Mouse (Mus musculus) heart, embryonic 16.5 days (tissue): ENCODE measurements around the gene Rnf213. TPM values are rescaled to one million over a fixed set of nuclear protein-coding genes. Genes with fewer than 3 reads are reported as not detected.

ENCODE experiments used
- ATAC-seq: fragments of 200-750 bp; cut with Nextera tagmentation; replicated peaks from 2 replicates; pipeline ENCODE4 v1.8.0; 2017; ENCODE audit warnings: moderate number of reproducible peaks; ENCODE audit not compliant: insufficient read depth, low FRiP score; ENCODE audit errors: extremely low read depth
- H3K27ac ChIP-seq: fragments of 300-500 bp; sonication (generic); 2 replicates; pipeline ENCODE4 v1.5.1; 2014; ENCODE audit warnings: mild to moderate bottlenecking, low read length, control low read depth, moderate library complexity
- H3K27me3 ChIP-seq: fragments of 300-500 bp; sonication (generic); 2 replicates; pipeline ENCODE4 v1.6.1; 2014; ENCODE audit warnings: low read length, mixed read lengths; ENCODE audit not compliant: control insufficient read depth, insufficient read depth
- H3K36me3 ChIP-seq: fragments of 300-500 bp; sonication (generic); 2 replicates; pipeline ENCODE4 v1.6.1; 2014; ENCODE audit not compliant: control insufficient read depth, insufficient read depth
- H3K4me1 ChIP-seq: fragments of 300-500 bp; sonication (generic); 2 replicates; pipeline ENCODE4 v1.6.1; 2014; ENCODE audit warnings: low read length, mixed read lengths; ENCODE audit not compliant: control insufficient read depth, insufficient read depth
- H3K4me2 ChIP-seq: fragments of 300-500 bp; sonication (generic); 2 replicates; pipeline ENCODE4 v1.6.1; 2014; ENCODE audit warnings: low read depth, mild to moderate bottlenecking, control low read depth, low read length
- H3K4me3 ChIP-seq: fragments of 300-500 bp; sonication (generic); 2 replicates; pipeline ENCODE4 v1.5.1; 2014; ENCODE audit warnings: mild to moderate bottlenecking, control low read depth, low read length
- H3K9ac ChIP-seq: fragments of 300-500 bp; sonication (generic); 2 replicates; pipeline ENCODE4 v1.6.1; 2014; ENCODE audit warnings: low read length, control low read depth
- H3K9me3 ChIP-seq: fragments of 300-500 bp; sonication (generic); replicated peaks from 2 replicates; pipeline ENCODE4 v1.6.1; 2016; ENCODE audit warnings: low read length; ENCODE audit not compliant: control insufficient read depth
- WGBS: fragments of 180-500 bp; shearing (Covaris S2); extraction: QIAGEN DNeasy Blood & Tissue Kit; methylation state at CpG from one replicate; pipeline ENCODE4 v1.1.7; 2014; 5-methylcytosine and 5-hydroxymethylcytosine counted together
- polyA plus RNA-seq: library from polyadenylated mRNA; unstranded; fragments of >200 nt; fragmentation: Nextera tagmentation; extraction: Ambion mirVana; gene quantifications from 2 replicates; pipeline ENCODE4 v1.2.1, GENCODE M21; 2015

Rnf213 gene
- polyA plus RNA-seq, 1 experiment from 2014 or later: 7.6 TPM

DNA sequence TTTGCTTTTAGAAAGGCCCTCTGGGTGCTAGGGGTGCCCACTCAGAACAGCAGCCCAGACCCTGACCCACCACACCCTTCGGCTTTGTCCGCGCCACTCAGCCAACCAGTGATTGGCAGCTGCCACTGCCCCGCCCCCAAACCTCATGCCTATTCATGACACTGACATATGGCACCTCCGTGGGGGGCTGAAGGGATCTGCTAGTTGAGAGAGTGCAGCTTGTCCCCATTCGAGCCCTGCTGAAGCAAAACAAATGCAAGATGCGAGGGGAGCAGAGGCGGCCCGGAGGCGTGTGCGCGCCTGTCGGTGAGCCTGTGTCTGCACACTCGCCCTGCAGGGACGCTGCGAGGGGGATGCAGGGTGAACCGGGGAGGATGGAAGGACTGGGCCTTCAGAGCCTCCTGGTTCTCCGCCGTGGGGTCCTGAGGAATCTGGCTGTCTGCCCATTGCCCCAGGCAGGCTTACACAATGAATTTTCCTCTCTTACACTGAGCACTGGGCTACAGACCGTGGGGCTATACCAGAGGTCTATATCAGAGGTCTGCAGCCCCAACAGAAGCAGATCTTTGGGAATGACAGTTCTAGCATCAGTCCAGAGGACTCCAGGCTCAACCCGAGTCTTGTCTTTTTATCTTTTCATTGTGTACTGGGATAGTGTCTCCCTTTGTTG lies 122.2 kb downstream of the Rnf213 start:
- Histone ChIP-seq H3K4me1 (no peaks in the 10 kb centered on the region), H3K27me3 (peaks cover 24% of the 10 kb centered on the region), H3K27ac (no peak overlapping the region), H3K4me3 (no peak overlapping the region; the same call in 1 of the 2 replicates), H3K9ac (no peak overlapping the region), H3K9me3 (no peaks in the 10 kb centered on the region), H3K36me3 (no peaks in the 10 kb centered on the region), H3K4me2 (peak overlapping the region; percentile 29)
- WGBS: 7% methylated on average over 21 of the region's 21 CpGs
- ATAC-seq: no peak

GRCm38 (mm10) chr11:119515823-119516676 lies 123.2 kb downstream of the Rnf213 start:
- H3K9me3 ChIP-seq: no peaks in the 10 kb centered on the region

DNA sequence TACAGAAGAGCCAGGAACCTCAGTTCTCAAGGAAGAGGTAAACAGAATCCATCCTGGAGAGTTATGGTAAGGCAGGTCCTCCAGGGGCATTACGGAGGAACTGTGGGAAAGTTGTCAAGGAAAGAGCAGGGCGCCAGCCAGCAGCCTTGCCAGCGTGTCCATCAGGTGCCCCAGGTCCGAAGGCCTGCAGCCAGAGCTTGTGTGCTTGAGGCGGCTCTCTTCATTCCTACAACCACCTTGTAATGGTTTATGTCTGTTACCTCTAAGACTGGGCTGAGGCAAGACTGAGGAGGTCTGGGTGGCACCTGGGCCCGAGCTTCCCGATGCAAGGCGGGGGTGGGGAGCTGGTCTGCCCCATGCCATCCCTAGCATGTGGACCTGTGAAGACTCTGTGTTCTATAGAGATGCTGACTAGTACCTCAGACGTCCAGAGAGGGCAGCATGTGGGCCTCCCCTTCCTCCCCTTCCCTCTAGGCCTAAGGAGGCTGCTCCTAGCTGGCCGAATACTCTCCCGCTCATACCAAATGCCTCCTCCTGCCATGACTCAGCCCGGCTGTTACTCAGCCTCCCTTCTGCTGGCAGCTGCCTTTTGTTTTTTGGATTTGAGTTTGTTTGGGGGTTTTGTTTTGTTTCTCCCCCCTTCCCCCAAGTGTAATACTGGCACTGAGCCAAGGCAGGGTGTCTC lies 123.9 kb downstream of the Rnf213 start:
- no peak overlapping the region for H3K4me2 ChIP-seq
- no peak overlapping the region for H3K4me3 ChIP-seq
- H3K27me3 ChIP-seq: peaks cover 24% of the 10 kb centered on the region
- no peaks in the 10 kb centered on the region for H3K9me3 ChIP-seq
- no peaks in the 10 kb centered on the region for H3K36me3 ChIP-seq
- H3K9ac ChIP-seq: no peak overlapping the region
- 63% methylated on average over 12 of the region's 12 CpGs for WGBS
- no peaks in the 10 kb centered on the region for H3K4me1 ChIP-seq
- no peak for ATAC-seq
- no peak overlapping the region for H3K27ac ChIP-seq

More at GRCm38 (mm10) chr11:119515823-119516676, 123.2 kb downstream of the Rnf213 start:
- H3K4me2 ChIP-seq: no peak overlapping the region
- ATAC-seq: no peak
- 74% methylated on average over 16 of the region's 16 CpGs for WGBS
- no peaks in the 10 kb centered on the region for H3K4me1 ChIP-seq
- H3K27ac ChIP-seq: no peak overlapping the region
- H3K36me3 ChIP-seq: no peaks in the 10 kb centered on the region
- peaks cover 24% of the 10 kb centered on the region for H3K27me3 ChIP-seq
- H3K4me3 ChIP-seq: no peak overlapping the region
- H3K9ac ChIP-seq: no peak overlapping the region

GRCm38 (mm10) chr11:119519387-119519786 lies 126.5 kb downstream of the Rnf213 start:
- Histone ChIP-seq H3K4me2 (no peak overlapping the region), H3K4me3 (no peak overlapping the region), H3K36me3 (no peaks in the 10 kb centered on the region), H3K9ac (no peak overlapping the region), H3K27me3 (peaks cover 17% of the 10 kb centered on the region), H3K27ac (no peak overlapping the region), H3K9me3 (no peaks in the 10 kb centered on the region), H3K4me1 (no peaks in the 10 kb centered on the region)
- WGBS: 71% methylated on average over 1 of the region's 1 CpGs
- ATAC-seq: no peak

- no peak overlapping the region for H3K4me3 ChIP-seq
- no peaks in the 10 kb centered on the region for H3K36me3 ChIP-seq
- H3K4me1 ChIP-seq: peaks cover 2% of the 10 kb centered on the region; the same call in 1 of the 2 replicates
- H3K27ac ChIP-seq: no peak overlapping the region
- no peak overlapping the region for H3K9ac ChIP-seq
- H3K27me3 ChIP-seq: peaks cover 9% of the 10 kb centered on the region; the same call in 1 of the 2 replicates
- ATAC-seq: no peak
- WGBS: 42% methylated on average over 5 of the region's 5 CpGs
- no peak overlapping the region for H3K4me2 ChIP-seq
- no peaks in the 10 kb centered on the region for H3K9me3 ChIP-seq
Observed at GRCm38 (mm10) chr11:119520005-119520712, 127.3 kb downstream of the Rnf213 start.

DNA sequence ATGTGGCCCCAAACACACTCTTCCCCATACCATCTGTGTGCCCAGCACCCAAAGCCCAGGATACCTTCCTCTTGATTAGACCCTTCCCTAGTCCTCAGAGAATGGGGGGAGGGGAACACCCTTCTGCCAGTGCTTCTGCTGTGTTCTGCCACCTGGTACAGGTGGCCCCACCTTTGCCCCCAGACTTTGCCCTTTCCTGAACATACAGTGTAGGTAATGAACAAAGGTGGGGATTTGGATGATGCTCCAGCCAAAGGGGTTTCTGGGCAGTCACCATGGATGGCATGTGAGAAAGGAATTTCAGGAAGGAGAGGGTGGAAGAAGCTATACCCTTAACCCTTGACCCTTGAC lies 127.8 kb downstream of the Rnf213 start:
- no peak for ATAC-seq
- H3K27me3 ChIP-seq: peaks cover 4% of the 10 kb centered on the region; the same call in 1 of the 2 replicates

DNA sequence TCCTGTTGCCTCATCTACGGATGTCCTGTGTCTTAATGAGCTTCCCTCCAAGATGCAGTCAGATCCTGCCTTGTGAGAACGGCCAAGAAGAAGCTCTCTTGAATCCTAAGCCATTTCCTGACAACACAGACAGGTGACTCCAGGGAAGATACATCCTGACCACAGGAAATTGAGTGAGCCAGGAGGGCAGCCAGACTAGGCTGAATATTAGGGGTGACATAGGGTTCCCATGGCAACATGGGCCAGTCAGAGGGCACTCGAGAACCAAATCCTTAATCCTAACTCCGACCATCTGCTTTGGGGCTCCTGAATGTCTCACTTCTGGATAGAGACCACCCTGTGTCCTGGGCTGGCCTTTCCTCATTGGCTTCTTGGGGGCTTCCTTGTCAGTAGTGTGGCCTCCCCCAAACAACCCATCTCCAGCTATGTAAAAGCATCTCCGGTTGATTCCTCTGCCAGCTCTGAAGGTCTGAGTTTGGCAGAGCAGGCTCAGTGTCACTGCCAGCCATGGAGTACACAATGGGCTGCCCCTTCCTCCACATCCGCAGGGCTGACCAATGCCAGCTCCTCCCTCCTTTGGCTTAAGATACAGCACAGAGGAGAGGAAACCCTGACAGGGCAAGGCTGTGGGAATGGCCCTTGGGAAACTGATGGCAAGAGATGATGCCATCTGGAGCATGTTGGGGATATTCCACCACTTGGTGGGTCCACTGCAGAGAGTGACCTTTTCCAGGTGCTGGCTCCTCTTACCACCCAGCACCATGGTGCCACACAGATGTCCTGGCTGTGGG lies 129.2 kb downstream of the Rnf213 start:
- WGBS: 75% methylated on average over 6 of the region's 6 CpGs
- no peak for ATAC-seq

More for the DNA sequence above, 127.8 kb downstream of the Rnf213 start:
- no peaks in the 10 kb centered on the region for H3K9me3 ChIP-seq
- no peaks in the 10 kb centered on the region for H3K36me3 ChIP-seq
- no peak overlapping the region for H3K4me2 ChIP-seq
- H3K4me3 ChIP-seq: no peak overlapping the region
- H3K9ac ChIP-seq: no peak overlapping the region
- H3K4me1 ChIP-seq: peaks cover 2% of the 10 kb centered on the region; the same call in 1 of the 2 replicates
- H3K27ac ChIP-seq: no peak overlapping the region

DNA sequence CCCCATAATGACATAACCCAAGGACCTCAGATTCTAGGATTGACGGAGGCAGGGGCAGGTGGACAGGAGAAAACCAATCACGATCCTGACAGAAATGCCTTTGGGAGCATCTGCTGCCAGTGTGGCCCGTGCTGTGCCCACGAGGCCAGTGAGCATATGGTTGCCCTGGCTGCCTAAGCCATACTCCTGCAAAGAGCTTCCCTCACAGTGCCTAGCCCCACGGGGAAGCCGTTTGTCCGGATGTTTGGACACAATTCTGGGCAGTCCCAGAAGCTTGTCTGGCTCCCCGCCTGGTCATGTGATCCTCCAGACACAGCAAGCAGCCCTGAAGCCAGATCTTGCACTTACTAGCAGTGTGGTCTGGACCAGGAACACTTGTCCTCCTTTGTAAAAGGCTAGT lies 129.9 kb downstream of the Rnf213 start:
- Histone ChIP-seq H3K4me3 (no peak overlapping the region), H3K4me2 (no peak overlapping the region), H3K27ac (no peak overlapping the region), H3K27me3 (no peaks in the 10 kb centered on the region), H3K36me3 (no peaks in the 10 kb centered on the region), H3K9ac (no peak overlapping the region), H3K9me3 (no peaks in the 10 kb centered on the region), H3K4me1 (peaks cover 2% of the 10 kb centered on the region; the same call in 1 of the 2 replicates)
- 74% methylated on average over 8 of the region's 8 CpGs for WGBS
- no peak for ATAC-seq

More for the DNA sequence above, 129.2 kb downstream of the Rnf213 start:
- no peaks in the 10 kb centered on the region for H3K9me3 ChIP-seq
- H3K4me2 ChIP-seq: no peak overlapping the region
- no peaks in the 10 kb centered on the region for H3K36me3 ChIP-seq
- no peak overlapping the region for H3K9ac ChIP-seq
- H3K4me3 ChIP-seq: no peak overlapping the region
- no peak overlapping the region for H3K27ac ChIP-seq
- H3K27me3 ChIP-seq: no peaks in the 10 kb centered on the region
- H3K4me1 ChIP-seq: peaks cover 2% of the 10 kb centered on the region; the same call in 1 of the 2 replicates
